Mouse (Mus musculus): Measurements from ENCODE around the gene Gm8653.
"Not testable (repeated sequence)": the region's sequence is repeated elsewhere in the genome, so short reads cannot be mapped to it uniquely, and the experiment has no call there.

The Gm8653 gene

GRCm38 (mm10) chr7:22201164-22201563 is at the start of gene Gm8653:
Gene Gm8653 (minus strand): TSS chr7:22201264.
- not testable (repeated sequence) for DNase-seq (ENCODE audit: low spot score in 2 of 2)

DNA sequence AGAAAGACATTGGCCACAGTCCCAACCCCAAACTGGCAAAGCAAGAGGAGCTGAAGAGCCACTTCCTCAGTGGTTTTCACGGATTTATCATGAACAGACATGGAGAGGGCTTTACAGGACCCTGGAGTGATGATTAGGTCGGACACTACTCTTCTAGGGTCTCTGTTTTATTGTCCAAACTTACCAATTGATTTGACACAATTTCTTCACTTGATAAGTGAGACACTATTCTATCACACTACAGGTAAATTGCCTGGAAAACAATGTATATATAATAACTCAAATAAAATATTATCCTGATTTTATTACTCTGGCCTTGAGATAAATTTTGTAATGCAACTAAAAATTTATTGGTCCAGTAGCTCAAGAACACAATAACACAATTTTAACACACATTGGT is 28.3 kb upstream of the Gm8653 start, which contains the start of gene Gm8453:
Gene Gm8453 (minus strand): TSS at position 101 of the 400 bp plus-strand sequence.
- DNase-seq (ENCODE audit: low spot score in 2 of 2): not testable (repeated sequence)

DNA sequence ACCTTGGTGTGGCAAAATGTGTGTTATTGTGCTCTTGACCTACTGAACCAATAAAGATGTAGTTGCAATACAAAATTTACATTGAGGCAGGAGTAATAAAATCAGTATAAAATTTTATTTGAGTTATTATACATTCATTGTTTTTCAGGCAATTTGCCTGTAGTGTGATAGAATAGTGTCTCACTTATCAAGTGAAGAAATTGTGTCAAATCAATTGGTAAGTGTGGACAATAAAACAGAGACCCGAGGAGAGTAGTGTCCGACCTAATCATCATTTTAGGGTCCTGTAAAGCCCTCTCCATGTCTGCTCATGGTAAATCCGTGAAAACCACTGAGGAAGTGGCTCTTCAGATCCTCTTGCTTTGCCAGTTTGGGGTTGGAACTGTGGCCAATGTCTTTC is 12.0 kb downstream of the Gm8653 start, which contains the start of gene Vmn1r143:
Gene Vmn1r143 (plus strand): TSS at position 301 of the 400 bp plus-strand sequence.
- DNase-seq (ENCODE audit: low spot score in 2 of 2): not testable (repeated sequence)

DNA sequence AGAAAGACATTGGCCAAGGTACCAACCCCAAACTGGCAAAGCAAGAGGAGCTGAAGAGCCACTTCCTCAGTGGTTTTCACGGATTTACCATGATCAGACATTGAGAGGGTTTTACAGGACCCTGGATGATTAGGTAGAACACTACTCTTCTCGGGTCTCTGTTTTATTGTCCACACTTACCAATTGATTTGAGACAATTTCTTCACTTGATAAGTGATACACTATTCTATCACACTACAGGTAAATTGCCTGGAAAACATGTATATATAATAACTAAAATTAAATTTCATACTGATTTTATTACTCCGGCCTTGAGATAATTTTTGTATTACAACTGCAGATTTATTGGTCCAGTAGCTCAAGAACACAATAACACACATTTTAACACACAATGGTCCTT is 37.1 kb downstream of the Gm8653 start, which contains the start of gene Vmn1r142:
Gene Vmn1r142 (minus strand): TSS at position 101 of the 400 bp plus-strand sequence.
- not testable (repeated sequence) for DNase-seq (ENCODE audit: low spot score in 2 of 2)
